Mouse (Mus musculus) CH12.LX (cell line): Measurements from ENCODE around the gene Naa16.

ENCODE experiments used
- CHD1 ChIP-seq: IDR thresholded peaks from 2 replicates; pipeline ENCODE4 v1.6.1; 2012; ENCODE audit warnings: low read depth, low read length, improper control_type of control experiment, inconsistent platforms
- CTCF ChIP-seq, 2 experiments: IDR thresholded peaks in 1 of 2; conservative IDR thresholded peaks in 1 of 2; 2 replicates each; pipeline ENCODE4 v1.5.1; 2011 to 2012; ENCODE audit warnings: low read depth in 2 of 2, low read length in 2 of 2, improper control_type of control experiment in 1 of 2, inconsistent platforms in 1 of 2, mild to moderate bottlenecking in 1 of 2, moderate library complexity in 1 of 2
- MXI1 ChIP-seq: IDR thresholded peaks from 2 replicates; pipeline ENCODE4 v1.6.1; 2011; ENCODE audit warnings: mild to moderate bottlenecking, low read depth, low read length, improper control_type of control experiment
- POLR2A ChIP-seq: IDR thresholded peaks from 2 replicates; pipeline ENCODE4 v1.6.1; 2011; ENCODE audit warnings: low read depth, mild to moderate bottlenecking, improper control_type of control experiment, low read length
- RCOR1 ChIP-seq: conservative IDR thresholded peaks from 2 replicates; pipeline ENCODE4 v1.6.1; 2012; ENCODE audit warnings: low read depth, mild to moderate bottlenecking, inconsistent platforms, low read length, improper control_type of control experiment
- ZNF384 ChIP-seq: IDR thresholded peaks from 2 replicates; pipeline ENCODE4 v1.6.1; 2012; ENCODE audit warnings: low read depth, low read length, improper control_type of control experiment, inconsistent platforms

- TF ChIP-seq RCOR1 (no peak), CTCF (conservative IDR thresholded peaks at IDR 0.05 in 1 of 2, IDR thresholded peaks at IDR 0.05 in 1 of 2; ENCODE audit: low read depth in 2 of 2, low read length in 2 of 2) (no peak), CHD1 (no peak), POLR2A (no peak), ZNF384 (no peak), MXI1 (no peak)
These were observed 17.1 kb upstream of the Naa16 start for GRCm38 (mm10) chr14:79407641-79408040.
